Mouse (Mus musculus) T-helper 2 cell (primary cell): ENCODE data around the gene Comp.

ENCODE experiments used
- in situ Hi-C: fragments of 300-600 bp; cut with MboI, MseI; formaldehyde crosslinking; loops from one replicate; pipeline ENCODE4 v1.15.1; 2025; ENCODE audit warnings: high pct_unique_total_duplicates

Gene Comp

DNA sequence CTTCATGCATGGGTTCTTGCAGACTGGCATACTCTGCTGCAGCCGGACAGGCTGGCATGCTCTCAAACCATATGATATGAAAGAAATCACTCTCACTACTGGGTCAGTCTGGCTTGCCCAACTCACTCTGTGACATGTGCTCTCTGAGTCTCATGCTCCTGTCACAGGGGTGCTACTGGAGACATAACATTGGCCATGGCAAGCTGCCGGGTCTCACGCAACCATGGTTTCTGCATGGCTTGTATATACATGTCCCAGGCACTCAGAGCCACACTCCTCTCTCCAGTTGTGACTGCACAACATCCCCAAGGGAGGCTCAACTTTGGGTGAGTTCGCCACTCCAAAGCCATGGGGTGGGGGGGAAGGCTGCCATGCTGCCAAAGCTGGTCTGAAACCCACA lies 57.9 kb downstream of the Comp start:
- in situ Hi-C loops, result no loop called here
